Mouse (Mus musculus): ENCODE data around the gene Cdk8.

DNA sequence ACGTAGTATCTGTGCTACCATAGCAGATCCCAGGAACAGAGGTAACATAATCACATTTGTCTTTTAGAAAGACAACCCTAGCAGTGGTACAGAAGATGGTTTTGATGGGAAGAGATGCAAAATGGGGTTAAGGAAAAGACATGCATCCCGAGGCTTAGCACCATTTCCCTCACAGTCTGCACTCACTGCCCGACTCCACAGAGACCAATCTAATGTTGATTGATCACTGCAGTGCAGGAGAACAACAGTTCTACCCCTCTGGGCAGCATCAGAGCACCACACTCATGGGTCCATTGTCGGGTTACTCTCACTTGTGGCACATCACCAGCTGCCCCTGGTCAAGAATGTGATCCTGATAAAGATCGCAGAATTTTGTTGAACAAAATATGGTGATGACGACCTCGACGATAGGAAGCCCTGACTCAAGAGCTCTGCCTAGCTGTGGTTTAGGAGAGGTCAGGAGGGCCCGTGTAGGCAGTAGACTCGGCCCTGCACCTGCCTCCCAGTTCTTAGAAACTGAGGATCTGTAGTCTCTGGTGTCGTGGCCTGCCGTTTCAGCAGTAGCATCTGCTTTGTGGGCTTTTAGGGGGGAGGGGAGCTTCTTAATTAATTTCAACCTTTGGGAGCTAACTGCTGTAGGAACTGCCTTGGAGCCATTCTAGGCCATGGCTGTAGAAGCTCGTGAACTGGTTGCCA, 51.0 kb downstream of the Cdk8 start:
- TF ChIP-seq USF1 (IDR thresholded peaks at IDR 0.05; ENCODE audit: low read depth) = no peak
- TF ChIP-seq POLR2A (IDR thresholded peaks at IDR 0.05; ENCODE audit: insufficient read length, low read depth) = no peak
